Mouse (Mus musculus) heart, postnatal 25 days (tissue): ENCODE measurements around the gene Kat5. TPM values are rescaled to one million over a fixed set of nuclear protein-coding genes. Genes with fewer than 3 reads are reported as not detected.

Source experiments
- DNase-seq: peaks from one replicate; pipeline ENCODE4 v3.0.0; 2022; ENCODE audit warnings: low spot score
- intact Hi-C: fragments of 180-260 bp; cut with DNase I; formaldehyde crosslinking; loops from one replicate; pipeline ENCODE4 v1.15.1; 2025
- total RNA-seq, 2 experiments: library from RNA; stranded (reverse); gene quantifications; 2 replicates each; pipeline ENCODE4 v1.2.3; 2021

The Kat5 gene
- total RNA-seq, 2 experiments from 2014 or later = 24.8 to 26.5 TPM

GRCm38 (mm10) chr19:5580776-5581175, 29.3 kb downstream of the Kat5 start:
- DNase-seq = no peak
- intact Hi-C loops = no loop called here

DNA sequence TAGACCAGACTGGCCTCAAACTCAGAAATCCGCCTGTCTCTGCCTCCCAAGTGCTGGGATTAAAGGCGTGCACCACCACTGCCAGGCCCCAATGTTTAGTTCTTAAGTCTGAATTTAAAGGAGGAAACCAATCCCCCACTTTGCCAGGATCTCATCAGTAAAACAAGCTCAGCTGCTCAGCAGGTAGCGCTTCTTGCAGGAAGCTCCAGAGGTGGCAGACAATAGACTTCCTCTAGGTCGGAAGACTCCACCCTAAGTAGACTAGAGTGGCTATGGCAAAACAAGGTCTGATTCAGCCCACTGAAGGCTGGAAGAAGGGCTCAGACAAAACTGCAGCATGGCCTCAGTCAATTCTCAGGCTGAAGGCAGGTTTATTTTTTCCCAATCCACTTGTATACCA, 30.1 kb downstream of the Kat5 start:
- DNase-seq = no peak
- intact Hi-C loops = no loop called here

GRCm38 (mm10) chr19:5575336-5575735, 34.7 kb downstream of the Kat5 start:
- DNase-seq = no peak
- intact Hi-C loops = no loop called here

DNA sequence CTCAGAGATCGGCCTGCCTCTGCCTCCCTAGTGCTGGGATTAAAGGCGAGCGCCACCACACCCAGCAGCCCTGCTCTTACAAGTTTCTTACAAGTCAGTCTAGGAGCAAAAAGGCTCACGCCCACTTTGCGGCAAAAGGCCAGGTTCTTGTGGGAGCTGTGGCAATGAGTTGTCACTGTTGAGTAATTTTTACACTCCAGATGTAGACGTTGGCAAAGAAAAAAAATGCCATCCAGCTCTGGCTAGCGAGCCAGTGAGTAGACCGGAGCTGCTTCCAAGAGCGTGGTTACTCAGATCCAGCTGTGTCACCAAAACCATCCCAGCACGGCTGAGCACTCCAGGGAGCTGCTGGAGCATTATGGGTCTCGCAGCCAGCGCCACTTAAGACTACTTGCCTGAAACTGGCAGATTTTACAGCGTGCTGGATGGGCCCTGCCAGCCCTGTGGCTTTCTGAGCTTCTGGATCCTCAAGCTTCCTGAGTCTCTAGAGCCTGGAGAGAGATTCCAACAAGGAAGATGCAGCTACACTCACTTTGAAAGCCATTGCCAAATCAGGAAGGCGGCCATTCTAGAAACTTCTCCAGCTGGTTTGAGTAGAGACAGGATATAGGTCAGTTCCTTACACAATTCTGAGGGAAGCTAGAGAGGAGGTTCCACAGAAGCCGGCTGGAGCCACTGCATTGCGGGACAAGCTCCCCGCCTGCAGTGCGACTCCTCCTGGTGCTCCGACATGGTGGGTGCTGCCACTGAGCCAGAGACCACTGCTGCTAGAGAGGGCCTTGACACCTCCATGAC, 37.5 kb downstream of the Kat5 start:
- intact Hi-C loops = no loop called here
- no peak for DNase-seq

DNA sequence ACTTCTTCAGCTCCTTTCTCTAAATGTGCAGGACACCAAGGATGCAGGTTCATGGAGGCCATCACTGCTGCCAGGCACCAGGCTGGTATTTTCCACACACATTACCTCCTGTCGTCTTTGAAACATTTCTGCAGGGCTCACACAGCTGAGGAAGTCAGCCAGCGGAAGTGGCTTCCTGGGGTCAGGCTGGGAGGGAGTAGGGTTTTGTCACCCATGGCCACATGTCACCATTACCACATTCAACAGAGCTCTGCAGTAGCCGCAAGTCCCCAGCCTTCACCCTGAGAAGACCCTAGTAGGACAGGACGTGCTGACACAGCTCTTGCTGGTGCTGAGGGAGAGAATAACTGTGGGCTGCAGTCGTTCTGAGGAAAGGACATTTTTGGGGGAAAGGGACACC, 38.2 kb downstream of the Kat5 start:
- intact Hi-C loops = no loop called here
- no peak for DNase-seq

DNA sequence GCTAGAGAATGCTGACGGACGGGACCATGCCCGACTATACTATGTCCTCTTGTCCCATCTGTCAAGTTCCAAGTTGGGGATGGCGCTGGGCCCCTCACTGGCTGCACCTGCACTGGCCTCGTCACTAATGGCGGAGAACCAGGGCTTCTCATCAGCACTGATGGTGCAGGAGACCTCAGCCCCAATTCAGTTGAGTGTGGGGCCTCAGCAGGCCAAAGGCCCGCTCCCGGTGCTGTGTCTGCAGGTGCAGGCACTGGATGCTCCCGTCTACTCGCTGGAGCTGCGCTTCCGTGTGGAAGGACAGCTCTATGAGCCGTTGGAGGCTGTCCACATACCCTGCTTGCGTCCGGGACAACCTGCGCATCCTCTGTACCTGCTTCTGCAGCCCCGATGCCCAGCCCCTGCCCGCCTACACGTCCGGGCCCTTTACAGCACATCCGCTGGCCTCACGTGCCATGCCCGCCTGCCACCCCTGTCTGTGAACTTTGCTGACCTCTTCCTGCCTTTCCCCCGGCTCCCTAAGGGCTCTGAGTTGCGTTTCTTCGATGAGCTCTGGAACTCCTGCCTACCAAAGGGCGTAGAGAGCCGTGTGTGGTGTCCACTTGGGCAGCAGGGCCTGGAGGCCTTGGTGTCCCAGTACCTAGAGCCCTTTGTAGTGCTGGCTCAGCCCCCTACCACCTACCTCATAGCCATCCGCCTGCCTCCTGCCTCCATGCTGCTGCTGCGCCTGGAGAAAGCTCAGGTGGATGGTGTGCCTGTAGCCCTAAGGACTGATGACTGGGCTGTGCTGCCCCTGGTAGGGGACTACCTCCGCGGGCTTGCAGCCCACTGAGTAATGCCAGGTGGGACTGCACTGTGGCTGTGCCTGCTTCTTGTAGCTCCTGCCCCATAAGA, 39.4 kb downstream of the Kat5 start:
- DNase-seq = no peak
- intact Hi-C loops = no loop called here

- intact Hi-C loops = no loop called here
- no peak for DNase-seq
These were observed 40.5 kb downstream of the Kat5 start for GRCm38 (mm10) chr19:5569521-5569920.

DNA sequence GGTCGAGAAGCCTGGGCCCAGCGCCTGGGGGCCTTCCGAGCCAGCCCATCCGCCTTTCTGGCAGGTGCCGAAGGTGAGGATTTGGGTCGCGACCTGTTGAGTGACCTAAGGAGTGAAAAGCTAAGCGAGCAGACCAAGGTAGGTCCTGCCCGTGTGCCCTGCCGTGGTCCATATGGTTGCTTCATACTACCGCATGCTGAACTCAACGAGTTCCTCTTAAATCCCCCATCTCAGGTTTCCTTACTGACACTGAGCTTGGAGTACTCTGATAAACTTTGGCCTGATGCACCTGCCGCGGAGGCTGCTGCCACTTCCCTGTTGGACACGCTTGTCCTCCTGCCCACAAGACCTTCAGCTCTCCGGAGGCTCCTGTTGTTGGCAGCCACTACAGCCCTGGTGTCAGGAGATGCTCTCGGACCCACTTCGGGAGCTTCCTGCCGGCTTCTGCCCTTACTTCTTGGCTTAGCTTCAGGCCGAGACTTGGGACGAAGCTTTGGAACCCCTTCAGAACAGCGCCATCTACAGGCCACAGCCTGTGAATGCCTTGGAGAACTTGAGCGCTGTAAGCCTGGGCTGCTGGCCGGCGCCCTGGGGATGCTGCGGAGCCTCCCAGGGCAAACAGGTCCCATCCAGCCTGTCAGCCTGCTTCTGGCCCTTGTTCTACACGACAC, 41.4 kb downstream of the Kat5 start:
- intact Hi-C loops = no loop called here
- peak; percentile 64 for DNase-seq

GRCm38 (mm10) chr19:5567534-5568469, 42.2 kb downstream of the Kat5 start, which contains the start of gene Ap5b1:
Gene Ap5b1, plus strand, starts transcription at chr19:5568025.
- intact Hi-C loops = loop anchor here (1.0 kb wide), 1 partner anchor 39 kb away; no protein-coding TSS in a partner anchor
- DNase-seq = peak; percentile 86

- intact Hi-C loops = loop anchor here (1.0 kb wide), 1 partner anchor 38 kb away; no protein-coding TSS in a partner anchor
- no peak for DNase-seq
These were observed 42.9 kb downstream of the Kat5 start for GRCm38 (mm10) chr19:5567180-5567533.

- no peak for DNase-seq
- intact Hi-C loops = no loop called here
These were observed 43.7 kb downstream of the Kat5 start for GRCm38 (mm10) chr19:5566316-5566715.

DNA sequence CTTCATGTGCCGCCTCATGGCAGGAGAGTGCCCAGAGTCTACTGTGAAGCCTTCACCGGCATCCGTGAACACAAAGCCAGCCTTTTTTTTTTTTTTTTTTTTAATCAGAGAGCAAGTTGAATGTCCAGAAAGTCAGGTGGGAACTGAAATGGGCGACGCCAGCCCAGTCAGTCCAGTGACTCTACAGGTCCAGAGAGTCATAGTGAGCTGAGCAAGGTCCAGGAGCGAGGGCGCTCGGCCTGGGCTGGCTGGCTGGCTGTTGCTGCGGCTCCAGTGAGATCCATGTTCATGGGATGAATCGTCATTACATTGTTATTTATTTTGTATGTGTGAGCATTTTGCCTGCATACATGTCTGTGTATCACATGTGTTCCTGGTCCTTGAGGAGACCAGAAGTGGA, 47.3 kb downstream of the Kat5 start:
- intact Hi-C loops = no loop called here
- DNase-seq = no peak

- DNase-seq = no peak
- intact Hi-C loops = no loop called here
These were observed 48.2 kb downstream of the Kat5 start for GRCm38 (mm10) chr19:5561886-5562285.

DNA sequence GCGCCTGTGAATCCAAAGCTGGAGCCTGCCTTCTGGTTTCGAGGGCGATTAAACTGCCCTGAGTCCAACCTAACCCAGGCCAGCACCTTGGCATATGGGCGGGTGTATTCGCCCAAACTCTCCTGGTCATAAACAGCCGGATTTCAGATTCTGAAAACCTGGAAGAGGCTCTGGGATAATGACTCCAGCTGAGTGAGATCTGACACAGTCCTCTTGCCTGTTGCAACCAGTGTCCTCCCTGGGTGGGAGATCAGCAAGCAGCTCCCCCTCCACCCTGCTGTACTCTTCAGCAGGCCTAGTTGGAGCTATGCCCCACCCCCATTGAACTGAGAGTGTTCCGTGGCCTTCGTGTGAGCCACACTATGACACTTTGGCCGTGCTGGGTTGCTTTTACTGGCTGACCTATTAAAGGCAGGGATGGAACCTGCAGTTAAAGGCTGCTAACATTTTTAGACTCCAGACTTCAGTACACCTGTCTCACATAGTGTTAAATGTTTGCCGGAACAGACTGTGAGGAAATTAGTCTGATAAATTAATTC, 48.7 kb downstream of the Kat5 start:
- intact Hi-C loops = no loop called here
- DNase-seq = no peak

DNA sequence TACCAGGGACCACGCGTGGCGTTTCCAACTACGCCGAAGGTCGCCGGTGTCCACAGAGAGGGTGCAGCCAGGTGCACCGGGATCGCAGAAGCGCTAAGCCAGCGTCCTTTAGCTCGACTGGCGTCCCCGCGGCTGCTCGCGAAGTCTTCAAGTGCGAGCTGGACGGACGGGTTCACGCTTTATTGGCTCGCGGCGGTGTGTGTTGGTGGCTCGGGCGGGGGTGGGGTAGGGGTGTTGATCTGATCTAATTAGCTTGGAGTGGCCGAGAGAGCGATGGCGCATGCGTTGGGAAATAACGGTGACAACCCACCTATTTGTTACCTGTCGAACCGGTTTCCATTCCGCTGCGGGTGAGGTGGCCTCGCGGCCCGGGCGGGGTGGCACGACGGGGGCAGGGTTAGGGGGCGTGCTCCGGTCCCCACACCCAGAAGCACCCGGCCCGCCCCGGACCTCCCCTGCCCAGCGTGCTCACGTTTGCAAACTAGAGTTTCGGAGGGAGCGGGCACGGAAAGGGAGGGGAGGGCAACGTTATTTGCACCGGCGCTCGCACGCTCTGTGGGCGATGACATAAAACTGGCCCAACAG, 49.5 kb downstream of the Kat5 start, which contains the start of gene Ovol1:
TSS of gene Ovol1 (minus strand) at position 190 of the 585 bp plus-strand sequence.
- intact Hi-C loops = no loop called here
- no peak for DNase-seq

GRCm38 (mm10) chr19:5559631-5560456, 50.2 kb downstream of the Kat5 start:
- intact Hi-C loops = no loop called here
- DNase-seq = no peak

DNA sequence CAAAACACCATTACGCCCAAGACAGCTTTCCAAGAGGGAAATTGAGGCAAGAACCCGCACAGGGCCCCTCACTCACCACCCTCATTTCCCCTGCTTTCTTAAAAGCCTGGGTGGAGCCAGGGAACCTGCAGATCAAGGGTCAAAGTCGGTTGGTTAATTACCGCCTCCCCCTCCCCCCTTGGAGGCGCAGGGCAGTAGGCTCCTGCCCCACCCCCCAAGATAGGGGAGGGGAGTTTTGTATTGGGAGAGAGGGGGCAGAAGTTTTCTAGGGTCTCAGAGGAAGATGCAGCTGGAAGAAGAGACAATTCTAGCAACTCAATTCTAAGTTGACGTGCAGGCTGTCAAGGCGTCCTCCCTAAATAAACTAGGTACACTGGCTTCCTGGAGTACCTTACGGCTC, 50.8 kb downstream of the Kat5 start:
- intact Hi-C loops = no loop called here
- no peak for DNase-seq

DNA sequence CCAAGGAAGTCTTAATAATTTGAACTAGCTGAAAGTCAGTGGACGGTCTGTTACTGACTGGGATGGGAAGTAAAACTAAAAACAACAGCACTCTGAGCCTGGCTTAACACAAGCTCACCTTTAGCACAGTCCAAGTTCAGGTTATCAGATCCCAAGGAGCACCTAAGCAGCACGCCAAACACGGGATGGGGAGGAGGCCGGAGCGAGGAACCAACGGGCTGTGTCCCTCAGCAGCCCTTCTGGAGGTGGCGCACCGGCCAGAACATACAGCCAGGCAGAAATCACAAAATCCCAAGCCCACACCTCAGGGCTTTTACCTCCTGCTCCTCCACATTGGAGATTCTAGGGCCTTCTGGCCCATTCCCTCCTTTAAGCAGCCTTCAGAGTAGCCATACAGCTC, 51.3 kb downstream of the Kat5 start:
- intact Hi-C loops = no loop called here
- DNase-seq = no peak
